Mouse (Mus musculus) testis, adult 10 weeks (tissue): ENCODE measurements around the gene Pax1. TPM values are rescaled to one million over a fixed set of nuclear protein-coding genes. Genes with fewer than 3 reads are reported as not detected.

ENCODE experiments used
- polyA plus RNA-seq: library from polyadenylated mRNA; stranded (reverse); fragments of 350-450 nt; fragmentation: Illumina TruSeq; extraction: RNeasy Lipid Tissue Mini Kit (QIAGEN cat#74804); gene quantifications from one replicate; pipeline ENCODE4 v1.2.3, GENCODE M21; 2014; ENCODE audit warnings: low read depth, low replicate concordance

The Pax1 gene
- 3.0 TPM for polyA plus RNA-seq

GRCm38 (mm10) chr2:147361581-147361980 lies at the start of gene Pax1:
TSS of gene Pax1 (plus strand) at chr2:147361925.

Other genes with a start within 250 kb of the Pax1 start
- gene Nkx2-2, start 167.7 kb upstream of the Pax1 start, polyA plus RNA-seq: not detected